9 mouse cellular contexts compared by ENCODE assay signal in the genomic region with DNA sequence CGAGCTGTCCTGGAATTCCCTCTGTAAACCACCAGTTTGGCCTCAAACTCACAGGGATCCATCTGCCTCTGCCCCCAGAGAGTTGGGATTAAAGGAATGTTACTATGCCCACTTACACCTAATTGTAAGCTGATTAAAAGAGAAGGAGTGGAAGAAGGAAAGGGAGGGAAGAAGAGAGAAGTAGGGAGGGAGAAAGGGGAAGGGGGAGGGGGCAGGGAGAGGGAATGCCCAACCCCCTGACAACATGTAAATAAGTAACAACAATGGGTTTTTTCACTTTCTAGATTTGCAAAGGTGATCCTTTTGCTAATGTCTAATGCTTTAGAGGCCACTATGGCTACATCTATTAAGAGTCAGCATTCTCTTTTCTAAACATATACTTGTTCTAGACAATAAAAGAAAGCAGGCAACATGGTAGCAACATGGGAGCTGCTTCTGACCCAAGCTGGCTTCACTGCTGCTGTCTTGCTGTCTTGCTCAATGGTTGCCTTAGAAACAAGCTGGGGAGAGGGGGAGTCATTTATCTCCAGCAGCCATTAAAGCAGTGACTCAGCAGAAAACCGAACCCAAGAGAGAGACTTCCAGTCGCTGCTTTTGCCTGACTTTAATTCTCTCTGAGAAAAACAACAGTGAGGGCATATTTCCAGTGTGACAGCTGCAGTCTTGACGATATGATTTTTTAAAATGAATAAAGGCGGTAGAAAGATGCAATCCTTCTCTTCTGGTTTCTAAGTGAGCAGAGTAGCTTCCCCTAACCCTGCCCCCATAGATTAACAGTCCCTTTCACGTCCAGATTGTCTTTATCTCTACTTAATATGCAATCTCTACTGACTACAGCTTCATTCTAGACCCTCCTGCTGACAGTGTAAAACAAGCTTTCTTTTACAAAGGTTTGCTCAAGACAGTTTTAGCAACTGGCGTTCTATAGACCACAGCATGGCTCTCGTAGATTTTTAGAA. TPM values are rescaled to one million over a fixed set of nuclear protein-coding genes. Genes with fewer than 3 reads are reported as not detected.
DNase-seq lines count a peak whose midpoint lies in the region; ATAC-seq and TF ChIP-seq lines count a peak whose summit lies in the region.
"Had no signal": no experiment of that assay in that cellular context is flagged by ENCODE, and none has a peak within 500 bp of the region (broad histone marks: within the 10 kb centered on the region; RNA-seq: fewer than 3 reads in every experiment).

No protein-coding gene starts in this region.

- H3K9ac ChIP-seq in liver, embryonic 14.5 days (replicated peaks): peak overlapping the region; percentile 51
- H3K9ac ChIP-seq in neural tube, embryonic 13.5 days: no peak overlapping the region
- H3K9ac ChIP-seq: embryonic facial prominence, embryonic 12.5 days had no signal

- no peak overlapping the region for H3K4me3 ChIP-seq in liver, embryonic 14.5 days (ENCODE audit: insufficient read depth in 1 of 2, low read depth in 2 of 2, low read length in 2 of 2)
- H3K4me3 ChIP-seq in neural tube, embryonic 13.5 days: peak overlapping the region; percentile 6; the same call in 1 of the 2 replicates
- H3K4me3 ChIP-seq: embryonic facial prominence, embryonic 12.5 days had no signal

- peak; percentile 93 for ATAC-seq in liver, embryonic 14.5 days (ENCODE audit: insufficient read depth)
- peak; percentile 89 for ATAC-seq in neural tube, embryonic 13.5 days (ENCODE audit: low read depth)

- no peaks in the 10 kb centered on the region for H3K27me3 ChIP-seq in liver, embryonic 14.5 days (ENCODE audit: control insufficient read depth, insufficient read depth, low read length)
- no peaks in the 10 kb centered on the region for H3K27me3 ChIP-seq in neural tube, embryonic 13.5 days
- H3K27me3 ChIP-seq: embryonic facial prominence, embryonic 12.5 days had no signal

- peaks cover 16 to 28% of the 10 kb centered on the region in 2 experiments for H3K4me1 ChIP-seq in liver, embryonic 14.5 days (replicated peaks; ENCODE audit: control insufficient read depth in 2 of 2, insufficient read depth in 2 of 2, low read length in 1 of 2)
- peaks cover 8% of the 10 kb centered on the region for H3K4me1 ChIP-seq in neural tube, embryonic 13.5 days (replicated peaks)
- H3K4me1 ChIP-seq: embryonic facial prominence, embryonic 12.5 days had no signal

- 11% methylated on average over 8 of the region's 8 CpGs for WGBS in liver, embryonic 14.5 days (ENCODE audit: insufficient replicate concordance)
- 18% methylated on average over 8 of the region's 8 CpGs for WGBS in neural tube, embryonic 13.5 days

- H3K36me3 ChIP-seq in liver, embryonic 14.5 days (replicated peaks; ENCODE audit: control insufficient read depth, insufficient read depth, low read depth): no peaks in the 10 kb centered on the region
- H3K36me3 ChIP-seq in neural tube, embryonic 13.5 days: no peaks in the 10 kb centered on the region
- H3K36me3 ChIP-seq: embryonic facial prominence, embryonic 12.5 days had no signal

- peak overlapping the region; percentile 62 for H3K4me2 ChIP-seq in liver, embryonic 14.5 days (ENCODE audit: low read depth)
- peak overlapping the region; percentile 33 for H3K4me2 ChIP-seq in neural tube, embryonic 13.5 days
- H3K4me2 ChIP-seq: embryonic facial prominence, embryonic 12.5 days had no signal

- peak; percentile 33 for DNase-seq in spleen, adult 12 weeks (ENCODE audit: low spot score)
- DNase-seq in spleen, adult 18-20 months: no peak
- DNase-seq in embryo, embryonic 10.5 days (ENCODE audit: low spot score): peak; percentile 83
- DNase-seq in heart, adult 8-10 months (ENCODE audit: low spot score): peak; percentile 40
- peak; percentile 38 for DNase-seq in kidney, postnatal 10 days
- peak; percentile 82 to 87 (median 83) for DNase-seq in liver, embryonic 14.5 days (ENCODE audit: low read depth in 3 of 3, low spot score in 3 of 3)
- DNase-seq in cerebellum, adult 11 months: no peak

- H3K27ac ChIP-seq in liver, embryonic 14.5 days: peak overlapping the region; percentile 91
- peak overlapping the region; percentile 78 for H3K27ac ChIP-seq in neural tube, embryonic 13.5 days (replicated peaks)
- H3K27ac ChIP-seq: embryonic facial prominence, embryonic 12.5 days had no signal

- TF ChIP-seq EP300 in liver, embryonic 14.5 days (IDR thresholded peaks at IDR 0.05; ENCODE audit: low read depth): peak; percentile 71

- TF ChIP-seq CTCF in liver, embryonic 14.5 days (IDR thresholded peaks at IDR 0.05; ENCODE audit: low read depth): no peak

- no peaks in the 10 kb centered on the region for H3K9me3 ChIP-seq in liver, embryonic 14.5 days (ENCODE audit: control insufficient read depth, low read length)
- H3K9me3 ChIP-seq in neural tube, embryonic 13.5 days: no peaks in the 10 kb centered on the region
- H3K9me3 ChIP-seq: embryonic facial prominence, embryonic 12.5 days had no signal

RNA-seq across cellular contexts. Expression of a gene that starts 24.5 kb away (rescaled TPM):
- total RNA-seq in heart, adult 8-10 months (2022): 10 to 100 TPM; 56.3 to 66.4 (median 60.9) TPM
- 19.9 and 20.2 TPM in 2 replicates for polyA plus RNA-seq in liver, embryonic 14.5 days (2012; rRNA removed)
- polyA plus RNA-seq in liver, embryonic 14.5 days (2014; fragmentation: Nextera tagmentation; extraction: Ambion mirVana): 15.5 and 17.0 TPM in 2 replicates
- polyA plus RNA-seq in neural tube, embryonic 13.5 days (2015; fragmentation: Nextera tagmentation; extraction: Ambion mirVana): 39.9 and 45.4 TPM in 2 replicates

RNA-seq across cellular contexts. Expression of a gene that starts 33.0 kb away (rescaled TPM):
- 10 to 100 TPM; 36.7 to 39.7 (median 39.7) TPM for total RNA-seq in heart, adult 8-10 months (2022)
- polyA plus RNA-seq in liver, embryonic 14.5 days (2012; rRNA removed): 28.9 and 33.2 TPM in 2 replicates
- polyA plus RNA-seq in liver, embryonic 14.5 days (2014; fragmentation: Nextera tagmentation; extraction: Ambion mirVana): 35.1 and 42.8 TPM in 2 replicates
- polyA plus RNA-seq in neural tube, embryonic 13.5 days (2015; fragmentation: Nextera tagmentation; extraction: Ambion mirVana): 44.4 and 48.9 TPM in 2 replicates

Comparison
In these comparisons a context has a peak if more than half of its experiments do, and no peak if none do; other contexts are left out.
1. DNase-seq: peak in spleen, adult 12 weeks (single experiment), embryo, embryonic 10.5 days (single experiment), heart, adult 8-10 months (single experiment), kidney, postnatal 10 days (single experiment) and liver, embryonic 14.5 days (3 of 3); none in spleen, adult 18-20 months (0 of 2) and cerebellum, adult 11 months (single experiment).